Mouse (Mus musculus): ENCODE measurements around the gene Nup107.

Gene Nup107

DNA sequence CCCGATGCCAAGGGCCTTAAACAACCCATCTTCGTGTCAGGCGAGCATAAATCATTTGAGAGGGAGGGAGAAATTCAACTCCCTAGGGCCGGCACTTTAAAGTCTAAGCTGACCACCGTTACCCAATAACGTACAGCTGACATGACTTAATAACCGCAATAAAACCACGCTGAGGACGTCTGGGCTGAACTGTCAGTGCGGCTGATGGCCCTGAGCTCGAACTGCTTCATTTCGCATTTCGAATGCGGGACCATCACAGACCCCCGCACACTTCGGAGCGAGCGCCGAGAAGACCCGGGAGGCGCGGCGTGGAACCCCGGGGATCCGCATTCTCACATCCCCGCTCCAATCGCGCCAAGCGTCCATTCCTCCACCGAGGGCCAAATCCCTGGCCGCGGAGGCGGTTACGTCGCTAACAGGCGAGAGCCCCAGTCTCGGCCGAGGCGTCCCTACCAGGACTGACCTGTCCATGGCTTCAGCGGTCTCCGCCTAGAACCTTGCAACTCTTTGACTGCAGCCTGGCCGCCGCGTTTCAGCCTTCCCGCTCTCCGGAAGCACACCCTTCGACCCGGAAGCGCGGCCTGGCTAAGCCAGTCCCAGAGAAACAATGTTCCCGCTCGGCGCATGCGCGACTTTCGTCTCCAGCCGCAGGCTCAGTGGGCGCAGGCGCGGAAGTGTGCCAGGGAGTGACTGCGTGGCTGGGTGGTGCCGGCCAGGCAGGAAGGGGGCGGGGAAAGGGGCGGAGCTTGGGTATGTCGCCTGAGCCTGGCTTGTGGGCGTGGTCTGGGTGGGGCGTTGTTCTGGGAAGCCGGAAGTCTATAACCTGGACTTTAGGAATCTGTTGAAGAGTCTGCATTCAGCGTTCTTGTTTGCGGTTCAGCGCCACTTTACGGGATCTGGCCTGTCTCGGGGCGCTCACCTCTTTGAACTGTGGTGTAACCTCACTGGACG lies at the start of gene Nup107:
TSS of gene Nup107 (minus strand) at position 565 of the 951 bp plus-strand sequence.
- DNase-seq (ENCODE audit: low read depth, low spot score) = peak; percentile 100

DNA sequence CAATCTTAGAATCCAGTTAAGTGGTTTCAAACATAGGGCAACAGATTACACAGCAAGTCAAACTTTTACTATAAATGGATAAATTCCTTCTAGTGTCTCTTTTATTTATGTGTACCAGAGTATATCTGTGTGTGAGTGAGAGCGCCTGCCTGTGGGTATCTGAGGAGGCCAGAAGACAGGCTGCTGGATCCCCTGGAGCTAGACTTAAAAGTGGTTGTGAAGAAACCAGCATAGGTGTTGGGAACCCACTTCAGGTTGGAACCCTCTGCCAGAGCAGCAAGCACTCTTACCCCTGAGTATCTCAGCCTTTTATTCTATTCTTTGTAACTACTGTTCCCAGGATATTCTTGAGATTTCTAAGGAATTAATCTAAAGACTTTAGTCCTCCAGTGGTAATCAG lies 49.3 kb upstream of the Nup107 start:
- DNase-seq (ENCODE audit: low read depth, low spot score) = no peak

DNA sequence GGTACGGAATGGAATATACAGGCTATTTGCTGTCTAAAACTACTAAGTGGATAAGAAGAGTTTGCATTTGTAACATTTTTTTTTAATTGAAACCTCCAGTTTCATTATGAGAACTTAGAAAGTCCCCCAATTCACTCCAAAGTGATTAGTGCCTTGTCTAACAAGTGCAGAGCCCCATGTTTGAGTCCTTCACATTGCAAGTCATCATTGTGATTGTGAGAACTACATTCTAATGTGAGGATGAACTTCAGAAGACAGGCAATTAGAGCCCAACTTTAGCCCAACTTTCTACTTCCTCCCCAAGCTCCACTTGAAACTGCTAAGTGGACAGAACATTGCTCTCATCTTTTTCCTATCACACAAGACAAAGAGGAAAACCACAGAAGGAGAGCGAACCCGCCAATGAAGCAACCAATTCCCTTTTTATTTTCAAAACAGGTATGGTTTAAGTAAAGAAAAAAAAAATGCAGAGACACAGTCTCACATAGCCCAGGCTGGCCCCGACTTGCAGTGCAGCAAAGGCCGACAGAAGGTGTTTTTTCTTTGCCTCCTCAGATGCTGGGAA lies 48.0 kb upstream of the Nup107 start:
- no peak for DNase-seq (ENCODE audit: low read depth, low spot score)

DNA sequence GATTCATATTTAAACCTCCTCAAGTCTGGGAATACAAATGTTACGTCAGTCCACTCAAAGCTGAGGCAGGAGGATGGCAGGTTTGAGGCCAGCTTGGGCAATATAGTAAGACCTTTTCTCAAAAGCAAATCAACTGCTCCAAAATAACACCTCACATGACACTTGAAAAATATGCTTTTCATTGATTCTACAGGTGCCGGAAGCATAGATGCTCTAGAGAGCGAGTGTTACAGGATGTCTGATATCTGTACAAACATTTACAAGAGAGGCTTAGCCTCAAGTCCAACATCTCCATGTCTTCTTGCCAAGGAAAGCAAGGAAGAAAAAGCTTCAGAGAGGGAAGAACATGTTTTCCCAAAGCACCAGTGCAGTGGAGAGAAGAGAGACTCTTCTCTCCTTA lies 47.2 kb upstream of the Nup107 start:
- DNase-seq (ENCODE audit: low read depth, low spot score) = no peak

DNA sequence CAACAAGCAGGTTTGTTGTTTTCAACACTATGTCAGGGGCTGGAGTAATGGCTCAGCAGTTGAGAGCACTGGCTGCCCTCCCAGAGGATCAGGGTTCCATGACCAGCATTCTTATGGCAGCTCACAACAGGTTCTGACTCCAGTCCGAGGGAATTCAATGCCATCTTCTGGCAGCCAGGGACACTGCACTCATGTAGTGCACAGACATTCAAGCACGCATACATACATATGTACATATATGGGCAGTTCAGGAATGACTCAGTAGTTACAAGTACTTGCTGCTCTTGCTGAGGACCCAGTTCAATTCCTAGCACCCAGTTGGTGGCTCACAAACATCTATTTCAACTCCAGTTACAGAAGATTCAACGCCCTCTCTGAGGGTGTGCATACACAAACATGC lies 46.4 kb upstream of the Nup107 start:
- peak; percentile 88 for DNase-seq (ENCODE audit: low read depth, low spot score)

DNA sequence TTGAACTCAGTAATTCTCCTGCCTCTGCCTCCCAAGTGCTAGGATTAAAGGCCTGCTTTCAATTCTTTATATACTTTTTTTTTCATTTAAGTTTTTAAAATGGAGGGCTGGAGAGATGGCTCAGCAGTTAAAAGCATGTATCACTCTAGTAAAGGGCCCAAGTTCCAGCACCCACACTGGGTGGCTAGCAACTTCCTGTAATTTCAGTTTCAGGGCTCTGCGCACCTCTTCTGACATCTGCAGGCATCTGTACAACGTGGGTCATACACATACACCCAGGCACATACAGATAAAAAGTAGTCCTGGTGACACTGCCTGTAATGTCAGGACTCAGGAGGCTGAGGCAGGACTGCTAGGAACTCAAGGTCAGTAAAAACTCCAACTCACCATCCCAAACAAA lies 43.8 kb upstream of the Nup107 start:
- DNase-seq (ENCODE audit: low read depth, low spot score) = peak; percentile 19

DNA sequence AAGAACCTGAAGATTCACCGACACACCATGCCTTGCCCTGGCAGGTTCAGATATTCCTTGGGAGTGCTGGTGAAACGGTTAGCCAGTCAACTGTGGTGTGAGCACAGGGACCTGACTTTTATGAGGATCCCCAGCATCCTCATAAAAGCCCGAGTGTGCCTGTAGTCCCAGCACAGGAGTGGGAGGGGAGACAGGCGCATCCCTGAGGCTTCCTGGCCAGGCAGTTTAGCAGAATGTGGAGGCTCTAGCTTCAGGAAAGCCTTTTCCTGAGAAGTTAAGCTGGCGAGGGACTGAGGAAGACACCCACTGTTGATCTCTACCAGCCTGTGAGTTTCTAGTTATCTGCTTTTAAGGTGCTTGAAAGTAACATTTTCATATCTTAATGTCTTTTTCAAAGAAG lies 42.9 kb upstream of the Nup107 start:
- no peak for DNase-seq (ENCODE audit: low read depth, low spot score)

DNA sequence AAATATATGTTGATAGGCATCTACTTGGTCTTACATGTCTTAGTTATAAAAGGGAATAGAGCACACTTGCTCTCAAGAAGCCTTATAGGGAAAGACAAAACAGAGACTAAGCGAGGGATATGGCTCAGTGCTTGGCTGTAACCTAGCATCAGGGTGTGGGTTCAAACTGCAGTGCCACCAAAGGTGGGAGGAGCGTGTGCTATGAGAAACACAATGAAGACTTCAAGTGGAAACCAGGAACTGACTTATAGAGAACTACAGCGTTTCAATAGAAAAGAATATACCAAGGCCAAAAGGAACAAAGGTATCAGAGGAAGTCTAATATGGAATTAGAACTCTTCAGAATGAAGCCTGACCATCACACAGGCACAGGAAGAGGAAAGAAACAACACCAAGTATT lies 38.3 kb upstream of the Nup107 start:
- no peak for DNase-seq (ENCODE audit: low read depth, low spot score)

DNA sequence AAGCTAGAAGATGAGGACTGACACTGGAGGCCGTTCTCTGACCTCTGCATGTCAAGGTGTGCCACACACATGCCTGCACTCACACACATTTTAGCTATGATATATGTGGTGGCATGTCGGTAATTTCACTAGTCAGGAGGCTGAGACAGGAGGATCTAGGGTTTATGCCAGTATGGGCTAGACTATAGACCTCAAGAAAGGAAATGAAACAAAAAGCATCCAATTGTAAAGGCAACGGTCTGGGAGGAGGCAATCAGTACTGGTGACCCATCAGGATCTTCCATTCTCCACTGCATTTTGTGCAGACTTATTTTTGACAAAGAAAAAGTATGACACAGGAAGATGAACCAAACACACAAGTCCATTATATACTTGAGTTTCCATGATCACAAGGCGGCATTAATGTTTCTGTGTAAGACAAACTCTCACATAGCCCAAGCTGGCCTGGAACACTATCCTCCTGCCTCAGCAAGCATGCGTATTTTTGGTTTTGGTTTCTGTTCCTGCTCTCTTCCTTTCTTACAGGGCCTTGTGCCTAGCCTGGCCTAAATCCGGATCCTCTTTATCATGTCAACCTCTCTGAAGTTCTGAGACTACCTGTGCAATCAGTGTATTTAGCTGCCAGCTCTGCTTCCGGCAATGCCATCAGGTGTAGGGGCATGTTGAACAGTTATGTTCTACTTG lies 37.1 kb upstream of the Nup107 start:
- no peak for DNase-seq (ENCODE audit: low read depth, low spot score)

DNA sequence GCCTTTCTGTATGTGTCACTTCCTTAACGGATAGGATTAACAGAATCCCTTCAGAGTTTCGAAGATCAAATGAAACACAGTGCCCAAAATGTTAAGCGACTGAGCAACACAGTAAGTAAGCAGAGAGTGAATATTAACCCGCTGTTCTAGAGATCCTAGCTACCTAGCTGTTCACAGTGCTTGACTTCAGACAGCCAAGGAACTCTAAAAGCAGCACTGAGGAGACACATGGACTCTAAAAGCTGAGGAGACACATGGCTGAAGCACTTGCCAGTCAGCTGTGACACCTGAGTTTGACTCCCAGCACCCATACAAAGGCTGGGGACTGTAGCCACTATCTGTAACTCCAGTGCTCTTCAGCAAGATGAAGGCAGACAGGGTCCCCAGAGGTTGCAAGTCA lies 36.5 kb upstream of the Nup107 start:
- DNase-seq (ENCODE audit: low read depth, low spot score) = no peak

DNA sequence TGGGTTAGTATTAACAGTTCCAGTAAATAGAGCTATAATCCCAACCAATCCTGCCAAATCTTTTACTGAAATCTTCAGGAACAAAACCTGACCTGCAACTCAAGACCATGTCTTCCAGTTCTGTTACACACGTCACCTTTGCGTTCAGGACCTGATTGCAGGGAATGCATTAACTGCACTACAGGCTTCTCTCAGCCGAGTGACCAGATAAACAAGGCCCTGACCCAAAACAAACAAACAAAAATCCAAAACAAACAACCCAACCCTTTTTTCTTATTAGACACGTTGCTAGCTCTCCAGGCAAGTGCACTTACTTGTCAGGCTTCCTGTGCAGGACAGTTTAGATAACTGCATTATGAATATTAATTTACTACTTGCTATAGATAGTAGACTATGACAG lies 36.0 kb upstream of the Nup107 start:
- no peak for DNase-seq (ENCODE audit: low read depth, low spot score)

DNA sequence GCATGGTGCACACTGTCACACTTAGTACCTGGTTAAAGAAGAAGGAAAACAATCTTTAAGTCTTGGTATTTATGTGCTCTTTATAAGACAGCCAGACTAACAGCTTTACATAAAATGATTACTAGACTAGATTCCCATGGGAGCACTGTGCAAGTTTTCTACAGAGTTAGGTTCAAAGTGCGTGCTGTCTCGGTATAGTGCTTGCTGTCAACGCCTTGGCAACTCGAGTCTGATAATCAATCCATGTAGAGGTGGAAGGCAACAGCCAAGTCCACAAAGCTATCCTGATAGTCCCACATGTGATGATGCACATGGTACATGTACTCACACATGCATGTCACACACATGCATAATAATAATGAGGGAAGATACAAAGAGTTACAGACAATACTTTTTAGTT lies 32.1 kb upstream of the Nup107 start:
- no peak for DNase-seq (ENCODE audit: low read depth, low spot score)

DNA sequence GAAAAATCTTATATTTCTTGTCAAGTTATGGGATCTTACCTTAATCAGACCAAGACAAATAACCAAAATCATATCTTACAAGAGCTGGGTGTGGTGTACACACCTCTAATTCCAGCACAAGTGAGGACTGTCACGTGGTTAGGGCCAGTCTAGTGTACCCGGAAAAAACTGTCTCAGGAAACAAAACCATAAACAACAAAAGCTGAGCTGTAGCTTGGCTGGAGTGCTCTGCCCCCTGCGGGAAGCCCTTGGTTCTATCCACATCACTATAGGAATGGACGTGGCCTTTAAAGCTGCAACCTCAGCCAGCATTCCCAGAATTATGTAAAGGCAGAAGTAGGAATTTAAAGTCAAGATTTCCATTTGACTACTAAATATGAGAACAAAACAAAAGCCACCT lies 31.6 kb upstream of the Nup107 start:
- peak; percentile 61 for DNase-seq (ENCODE audit: low read depth, low spot score)

DNA sequence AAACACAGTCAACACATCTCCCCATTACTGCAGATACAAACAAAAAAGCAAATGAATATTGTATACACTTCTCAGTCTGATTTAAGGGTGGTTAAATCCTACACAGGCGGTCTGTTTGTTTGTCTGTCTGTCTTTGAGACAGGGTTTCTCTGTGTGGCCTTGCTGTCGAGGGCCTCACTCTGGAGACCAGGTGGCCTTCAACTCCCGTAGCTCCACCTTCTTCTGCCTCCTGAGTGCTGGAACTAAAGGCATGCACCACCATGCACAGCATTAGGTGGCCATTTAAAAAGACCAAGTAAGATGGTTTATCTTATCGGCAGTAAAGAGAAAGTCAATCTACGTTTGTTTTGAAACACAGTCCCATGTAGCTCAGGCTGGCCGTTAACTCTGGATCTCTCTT lies 30.8 kb upstream of the Nup107 start:
- DNase-seq (ENCODE audit: low read depth, low spot score) = no peak

DNA sequence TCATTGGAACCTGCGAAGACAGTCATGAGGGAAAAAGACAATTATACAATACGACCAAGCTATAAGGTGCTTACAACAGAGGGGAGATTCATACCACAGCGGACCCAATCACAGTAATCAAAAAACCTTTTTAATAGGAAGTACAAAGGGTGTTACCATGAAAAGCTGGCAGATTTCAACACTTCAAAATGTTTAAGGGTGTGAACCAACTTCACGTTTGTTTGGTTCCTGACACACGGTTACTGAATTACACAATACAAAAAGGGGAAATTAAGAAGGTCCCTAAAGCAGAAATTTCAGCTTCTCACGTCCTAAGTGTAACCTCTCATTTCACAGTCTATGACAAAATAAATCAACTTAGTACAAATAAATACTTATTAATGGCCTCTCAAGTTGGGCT lies 26.1 kb upstream of the Nup107 start:
- no peak for DNase-seq (ENCODE audit: low read depth, low spot score)

DNA sequence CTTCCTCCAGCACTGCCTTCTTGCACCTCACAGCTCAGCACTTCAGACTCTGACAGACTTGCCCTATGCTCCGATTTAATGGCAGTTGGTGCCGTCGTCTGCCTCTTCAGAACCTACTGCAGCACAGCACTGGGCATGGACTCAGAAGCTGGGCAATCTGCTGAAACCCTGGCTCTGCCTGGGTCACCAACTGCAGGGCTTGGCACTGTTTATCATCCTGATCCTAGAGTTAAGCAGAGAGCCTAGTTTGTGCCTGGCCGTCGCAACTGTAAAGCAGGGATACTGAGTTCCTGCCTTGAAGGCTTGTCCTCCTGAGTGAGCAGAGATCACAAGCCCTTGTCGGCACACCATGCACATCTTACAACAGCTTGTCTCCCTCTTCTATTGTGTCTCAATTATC lies 24.2 kb upstream of the Nup107 start:
- DNase-seq (ENCODE audit: low read depth, low spot score) = no peak

DNA sequence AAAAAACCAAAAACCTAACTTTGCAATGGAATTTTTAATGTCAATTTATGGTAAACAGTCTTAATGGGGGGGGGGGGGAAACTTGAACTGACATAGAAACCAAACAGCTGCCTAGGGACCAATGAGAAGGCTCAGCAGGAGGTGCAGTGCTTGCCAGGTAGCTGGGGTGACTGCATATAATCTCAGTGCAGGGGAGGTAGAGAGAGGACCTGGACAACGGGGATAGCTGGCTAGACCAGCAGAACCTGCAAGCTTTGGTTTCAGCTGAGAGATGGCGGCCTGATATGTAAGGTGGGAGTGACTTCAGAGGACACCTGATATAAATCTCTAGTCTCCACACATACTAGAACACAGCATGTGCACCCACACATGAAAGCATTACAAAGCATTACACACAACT lies 20.0 kb upstream of the Nup107 start:
- DNase-seq (ENCODE audit: low read depth, low spot score) = no peak

DNA sequence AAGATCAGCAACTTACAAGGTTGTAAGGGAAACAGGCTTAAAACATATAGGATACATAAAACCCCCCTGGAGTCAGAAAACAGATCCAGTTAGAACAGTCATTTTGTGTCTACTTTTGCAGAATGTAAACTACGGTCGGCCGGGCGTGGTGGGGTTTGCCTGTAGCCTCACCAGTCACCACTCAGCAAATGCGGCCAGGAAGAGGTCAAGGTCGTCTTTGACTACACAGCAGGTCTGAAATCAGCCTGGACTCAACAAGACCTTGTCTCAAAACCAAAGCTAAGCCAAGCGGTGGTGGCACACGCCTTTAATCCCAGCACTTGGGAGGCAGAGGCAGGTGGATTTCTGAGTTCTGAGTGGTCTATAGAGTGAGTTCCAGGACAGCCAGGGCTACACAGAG lies 19.1 kb upstream of the Nup107 start:
- peak; percentile 80 for DNase-seq (ENCODE audit: low read depth, low spot score)

DNA sequence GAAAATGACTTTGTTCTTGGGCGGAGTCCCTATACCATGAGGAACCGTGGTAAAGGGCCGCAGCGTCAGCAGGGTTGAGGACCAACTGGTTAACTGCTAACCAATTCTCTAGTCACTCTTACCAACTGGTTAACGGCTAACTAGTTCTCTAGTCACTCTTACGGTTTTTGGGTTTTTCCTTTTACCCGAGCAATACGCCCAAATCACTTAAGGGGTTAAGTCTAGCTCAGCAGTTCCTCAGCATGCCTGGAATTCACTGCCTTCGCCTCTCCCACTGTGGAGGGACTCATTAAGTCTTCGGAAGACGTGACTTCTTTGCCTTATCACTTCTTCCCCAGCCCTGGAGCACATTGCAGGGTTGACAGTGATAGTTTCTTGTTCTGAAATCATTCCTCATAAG lies 18.0 kb upstream of the Nup107 start:
- peak; percentile 61 for DNase-seq (ENCODE audit: low read depth, low spot score)

DNA sequence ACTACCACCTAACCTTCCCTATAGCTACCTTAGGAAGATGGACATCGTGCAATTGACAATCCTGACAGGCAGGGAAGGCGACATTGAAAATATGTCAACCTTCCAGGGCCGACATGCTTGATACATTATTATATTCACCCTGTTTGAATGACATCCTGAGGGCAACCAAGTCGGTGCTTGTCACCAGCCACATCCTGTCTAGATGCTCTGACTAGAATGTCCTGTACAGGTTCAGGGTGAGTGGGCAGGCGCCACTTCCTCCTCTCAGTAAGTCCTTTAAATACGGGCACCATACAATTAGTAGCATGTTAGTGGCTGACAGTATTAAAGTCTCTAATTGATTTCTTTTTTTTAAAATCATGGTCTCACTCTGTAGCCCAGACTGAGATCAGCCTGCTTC lies 15.6 kb upstream of the Nup107 start:
- no peak for DNase-seq (ENCODE audit: low read depth, low spot score)

DNA sequence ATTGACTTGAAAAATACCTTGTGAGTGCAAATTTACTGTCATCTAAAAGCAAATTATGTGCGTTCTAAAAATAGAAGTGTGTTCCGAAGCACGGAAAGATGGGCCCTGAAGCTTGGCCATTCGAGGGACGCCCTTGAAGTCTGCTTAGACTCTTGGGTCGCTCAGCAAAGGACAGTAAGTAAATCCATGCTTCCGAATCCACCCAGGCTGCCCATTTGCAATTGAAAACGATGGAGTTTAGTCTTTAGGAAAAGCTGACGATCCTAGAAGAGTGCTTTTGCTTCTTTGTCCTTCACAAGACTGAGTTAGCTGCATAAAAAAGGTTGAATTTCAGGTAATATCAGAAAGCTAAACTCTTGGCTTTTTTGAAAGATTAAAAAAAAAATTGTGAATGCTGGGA lies 13.4 kb upstream of the Nup107 start:
- DNase-seq (ENCODE audit: low read depth, low spot score) = peak; percentile 46

Data from ZHBTc4 (cell line).